Mouse (Mus musculus) E14TG2a.4 (cell line): ENCODE measurements at regions not wholly inside any gene's neighbourhood (a gene's known extent, or its start where the extent isn't known, plus 50 kb on each side); places are given as distances from the start of the nearest gene placed in this dataset.

Source experiments
- H3K27me3 ChIP-seq: 2 replicates; pipeline ENCODE4 v1.6.1; 2014; ENCODE audit warnings: low read length, control low read depth; ENCODE audit not compliant: insufficient read depth
- H3K36me3 ChIP-seq: 2 replicates; pipeline ENCODE4 v1.6.1; 2014; ENCODE audit warnings: low read length, control low read depth; ENCODE audit not compliant: insufficient read depth
- H3K4me1 ChIP-seq: replicated peaks from 2 replicates; pipeline ENCODE4 v1.6.1; 2014; ENCODE audit warnings: low read depth, low read length, control low read depth
- H3K4me3 ChIP-seq: replicated peaks from 2 replicates; pipeline ENCODE4 v1.5.1; 2014; ENCODE audit warnings: mild to moderate bottlenecking, low read length
- H3K9me3 ChIP-seq: 2 replicates; pipeline ENCODE4 v1.6.1; 2014; ENCODE audit warnings: low read length, control low read depth
- CTCF ChIP-seq: conservative IDR thresholded peaks from 2 replicates; pipeline ENCODE4 v1.5.1; 2014; ENCODE audit warnings: low read length
- NANOG ChIP-seq: IDR thresholded peaks from 2 replicates; pipeline ENCODE4 v1.6.1; 2014; ENCODE audit warnings: borderline replicate concordance, low read length, mixed read lengths
- POU5F1 ChIP-seq: IDR thresholded peaks from 2 replicates; pipeline ENCODE4 v1.6.1; 2014; ENCODE audit warnings: low read length, borderline replicate concordance

DNA sequence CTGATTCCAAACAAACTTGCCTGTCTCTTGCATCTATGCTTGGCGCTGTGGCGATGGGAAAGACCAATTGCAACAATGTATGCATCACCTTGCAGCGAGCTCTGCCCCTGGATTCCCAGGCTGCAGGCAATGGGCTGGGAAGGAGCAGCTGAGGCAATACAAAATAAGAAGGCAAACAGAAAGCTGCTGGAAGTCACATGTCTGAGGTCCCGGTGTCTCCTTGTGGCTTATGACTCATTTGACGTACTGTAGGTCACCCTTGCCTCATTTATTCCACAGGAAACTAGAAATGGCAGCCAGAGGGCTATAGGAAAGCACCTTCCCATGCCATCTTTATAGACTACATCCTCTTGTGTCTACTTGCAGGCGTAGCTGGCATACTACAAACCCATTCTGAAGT, 140.9 kb downstream of the Chic2 start:
- Histone ChIP-seq H3K4me1 (no peaks in the 10 kb centered on the region), H3K9me3 (no peaks in the 10 kb centered on the region), H3K27me3 (no peaks in the 10 kb centered on the region), H3K4me3 (no peak overlapping the region), H3K36me3 (no peaks in the 10 kb centered on the region)
- no peak for TF ChIP-seq CTCF
- no peak for TF ChIP-seq NANOG
- TF ChIP-seq POU5F1: no peak

GRCm38 (mm10) chr5:74897133-74897532, 147.4 kb downstream of the Chic2 start:
- Histone ChIP-seq H3K36me3 (no peaks in the 10 kb centered on the region), H3K27me3 (0 out of 2 replicates have a peak, but pooled peaks cover 2% of the 10 kb centered on the region), H3K4me1 (no peaks in the 10 kb centered on the region), H3K9me3 (no peaks in the 10 kb centered on the region), H3K4me3 (no peak overlapping the region)
- TF ChIP-seq NANOG (no peak), POU5F1 (no peak), CTCF (no peak)

DNA sequence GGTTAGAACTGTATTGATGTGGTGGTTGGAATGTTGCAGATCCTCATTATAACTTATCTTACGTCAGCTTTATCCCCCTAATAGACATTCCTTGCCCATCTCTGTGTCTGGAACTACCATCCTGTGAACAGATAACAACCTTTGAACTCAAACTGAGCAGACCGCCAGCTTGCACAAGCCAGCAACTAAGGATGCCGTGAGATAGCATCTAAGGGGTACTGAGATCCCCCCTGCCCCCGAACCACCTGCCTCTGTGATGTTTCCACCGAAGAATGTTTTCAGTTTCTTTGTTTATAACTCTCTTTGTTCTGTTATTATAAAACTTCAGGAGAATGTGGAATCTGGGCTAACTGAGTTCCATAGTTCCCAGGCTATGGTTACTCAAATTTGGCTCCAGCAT, 151.3 kb downstream of the Chic2 start:
- 0 out of 2 replicates have a peak, but pooled peaks cover 2% of the 10 kb centered on the region for H3K27me3 ChIP-seq
- no peak overlapping the region for H3K4me3 ChIP-seq
- peaks cover 14% of the 10 kb centered on the region for H3K4me1 ChIP-seq
- no peaks in the 10 kb centered on the region for H3K9me3 ChIP-seq
- TF ChIP-seq NANOG (no peak), POU5F1 (no peak), CTCF (no peak)
- H3K36me3 ChIP-seq: no peaks in the 10 kb centered on the region

GRCm38 (mm10) chr5:74891541-74891940, 153.0 kb downstream of the Chic2 start:
- H3K4me3 ChIP-seq: no peak overlapping the region

GRCm38 (mm10) chr5:74888934-74889333, 155.6 kb downstream of the Chic2 start:
- Histone ChIP-seq H3K4me1 (peaks cover 14% of the 10 kb centered on the region), H3K4me3 (no peak overlapping the region), H3K9me3 (peaks cover 6% of the 10 kb centered on the region), H3K36me3 (no peaks in the 10 kb centered on the region), H3K27me3 (no peaks in the 10 kb centered on the region)
- TF ChIP-seq CTCF: no peak
- no peak for TF ChIP-seq POU5F1
- TF ChIP-seq NANOG: no peak

More at GRCm38 (mm10) chr5:74891541-74891940, 153.0 kb downstream of the Chic2 start:
- Histone ChIP-seq H3K4me1 (peaks cover 14% of the 10 kb centered on the region), H3K9me3 (no peaks in the 10 kb centered on the region), H3K36me3 (no peaks in the 10 kb centered on the region), H3K27me3 (no peaks in the 10 kb centered on the region)
- TF ChIP-seq POU5F1 (no peak), NANOG (no peak), CTCF (no peak)

GRCm38 (mm10) chr5:74885958-74886357, 158.6 kb downstream of the Chic2 start:
- TF ChIP-seq CTCF (no peak), POU5F1 (no peak), NANOG (no peak)
- no peak overlapping the region for H3K4me3 ChIP-seq
- H3K27me3 ChIP-seq: no peaks in the 10 kb centered on the region
- peaks cover 8% of the 10 kb centered on the region for H3K4me1 ChIP-seq
- no peaks in the 10 kb centered on the region for H3K36me3 ChIP-seq
- peaks cover 6% of the 10 kb centered on the region for H3K9me3 ChIP-seq

DNA sequence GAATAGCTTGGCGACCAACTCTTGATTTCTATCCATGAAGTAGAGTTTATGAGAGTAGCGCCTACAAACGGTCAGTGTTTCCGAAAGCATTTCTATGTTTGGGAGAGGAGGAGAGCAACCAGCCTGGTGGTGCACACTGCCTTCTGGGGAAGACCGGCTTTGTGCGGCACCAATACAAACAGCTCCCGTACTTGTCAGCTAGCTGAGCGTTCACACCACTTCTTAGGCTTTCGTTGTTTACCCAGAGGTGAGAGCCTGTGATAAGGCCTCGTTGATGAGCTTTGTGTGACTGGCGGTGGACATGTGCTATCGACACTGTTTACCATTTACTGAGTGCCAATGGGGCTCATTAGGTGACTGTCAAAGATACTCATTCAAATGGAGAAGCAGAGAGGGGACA, 162.0 kb downstream of the Chic2 start:
- TF ChIP-seq CTCF (no peak), NANOG (no peak)
- no peak overlapping the region for H3K4me3 ChIP-seq
- no peaks in the 10 kb centered on the region for H3K4me1 ChIP-seq
- peaks cover 6% of the 10 kb centered on the region for H3K9me3 ChIP-seq
- H3K36me3 ChIP-seq: no peaks in the 10 kb centered on the region
- H3K27me3 ChIP-seq: no peaks in the 10 kb centered on the region

- no peak for TF ChIP-seq NANOG
- TF ChIP-seq POU5F1: no peak
- TF ChIP-seq CTCF: no peak
- Histone ChIP-seq H3K36me3 (no peaks in the 10 kb centered on the region), H3K4me1 (no peaks in the 10 kb centered on the region), H3K27me3 (no peaks in the 10 kb centered on the region), H3K9me3 (peaks cover 6% of the 10 kb centered on the region), H3K4me3 (no peak overlapping the region)
These were observed 163.8 kb downstream of the Chic2 start for GRCm38 (mm10) chr5:74880669-74881226.

DNA sequence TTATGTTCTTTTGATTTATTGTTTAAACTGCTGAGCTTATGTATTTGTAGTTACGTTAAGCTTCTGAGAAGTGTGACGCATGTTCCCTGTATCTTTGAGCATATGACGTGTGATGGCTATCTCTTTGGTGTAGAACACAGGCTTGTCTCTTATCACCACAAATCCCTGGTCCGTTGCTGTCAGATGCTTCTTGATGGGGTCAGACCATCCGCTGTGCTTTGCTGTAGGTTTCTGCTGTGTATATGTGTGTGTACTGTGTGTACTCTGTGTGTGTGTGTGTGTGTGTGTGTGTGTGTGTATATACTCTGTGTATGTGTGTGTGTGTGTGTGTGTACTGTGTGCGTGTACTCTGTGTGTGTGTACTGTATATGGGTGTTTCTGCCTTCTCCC, 164.5 kb downstream of the Chic2 start:
- Histone ChIP-seq H3K36me3 (no peaks in the 10 kb centered on the region), H3K9me3 (peaks cover 5% of the 10 kb centered on the region), H3K4me1 (no peaks in the 10 kb centered on the region), H3K4me3 (no peak overlapping the region), H3K27me3 (no peaks in the 10 kb centered on the region)
- TF ChIP-seq NANOG (no peak), POU5F1 (no peak), CTCF (no peak)
